Mouse (Mus musculus) forebrain, embryonic 16.5 days (tissue): ENCODE measurements around the gene Pth2. TPM values are rescaled to one million over a fixed set of nuclear protein-coding genes. Genes with fewer than 3 reads are reported as not detected.
A peak's percentile ranks its signal among the peaks of the same experiment; 100 is the strongest.

Experiments
- ATAC-seq: fragments of 200-750 bp; cut with Nextera tagmentation; 2 replicates; pipeline ENCODE4 v1.8.0; 2017; ENCODE audit warnings: mild to moderate bottlenecking, moderate library complexity
- H3K27ac ChIP-seq: fragments of 300-500 bp; sonication (generic); 2 replicates; pipeline ENCODE4 v1.5.1; 2014; ENCODE audit warnings: low read length, control low read depth
- H3K27me3 ChIP-seq: fragments of 300-500 bp; sonication (generic); replicated peaks from 2 replicates; pipeline ENCODE4 v1.6.1; 2014; ENCODE audit warnings: low read length; ENCODE audit not compliant: control insufficient read depth, insufficient read depth
- H3K36me3 ChIP-seq: fragments of 300-500 bp; sonication (generic); 2 replicates; pipeline ENCODE4 v1.6.1; 2014; ENCODE audit not compliant: control insufficient read depth, insufficient read depth
- H3K4me1 ChIP-seq: fragments of 300-500 bp; sonication (generic); replicated peaks from 2 replicates; pipeline ENCODE4 v1.6.1; 2014; ENCODE audit warnings: low read length; ENCODE audit not compliant: control insufficient read depth, insufficient read depth
- H3K4me2 ChIP-seq: fragments of 300-500 bp; sonication (generic); 2 replicates; pipeline ENCODE4 v1.6.1; 2014; ENCODE audit warnings: mild to moderate bottlenecking, low read length, control low read depth
- H3K4me3 ChIP-seq: fragments of 300-500 bp; sonication (generic); replicated peaks from 2 replicates; pipeline ENCODE4 v1.5.1; 2014; ENCODE audit warnings: mild to moderate bottlenecking, low read length, control low read depth
- H3K9ac ChIP-seq: fragments of 300-500 bp; sonication (generic); replicated peaks from 2 replicates; pipeline ENCODE4 v1.6.1; 2014; ENCODE audit warnings: low read depth, low read length, control low read depth
- H3K9me3 ChIP-seq: fragments of 300-500 bp; sonication (generic); 2 replicates; pipeline ENCODE4 v1.6.1; 2016; ENCODE audit warnings: low read length; ENCODE audit not compliant: control insufficient read depth
- WGBS: fragments of 180-500 bp; shearing (Covaris S2); extraction: QIAGEN DNeasy Blood & Tissue Kit; methylation state at CpG from one replicate; pipeline ENCODE4 v1.1.7; 2014; 5-methylcytosine and 5-hydroxymethylcytosine counted together
- polyA plus RNA-seq: library from polyadenylated mRNA; unstranded; fragments of >200 nt; fragmentation: Nextera tagmentation; extraction: Ambion mirVana; gene quantifications from 2 replicates; pipeline ENCODE4 v1.2.1, GENCODE M21; 2015

Pth2 gene
- polyA plus RNA-seq, 1 experiment from 2014 or later = 0.63 TPM

GRCm38 (mm10) chr7:45196994-45197393 is 16.2 kb downstream of the Pth2 start:
- H3K27me3 ChIP-seq = no peaks in the 10 kb centered on the region
- no peak for ATAC-seq
- WGBS = 75% methylated on average over 5 of the region's 5 CpGs
- no peak overlapping the region for H3K4me2 ChIP-seq
- H3K9ac ChIP-seq = no peak overlapping the region
- H3K4me1 ChIP-seq = peaks cover 5% of the 10 kb centered on the region
- H3K36me3 ChIP-seq = no peaks in the 10 kb centered on the region
- no peaks in the 10 kb centered on the region for H3K9me3 ChIP-seq
- no peak overlapping the region for H3K27ac ChIP-seq
- H3K4me3 ChIP-seq = no peak overlapping the region

GRCm38 (mm10) chr7:45198435-45198834 is 17.6 kb downstream of the Pth2 start:
- no peak overlapping the region for H3K27ac ChIP-seq
- H3K4me1 ChIP-seq = peaks cover 5% of the 10 kb centered on the region
- no peak overlapping the region for H3K4me3 ChIP-seq
- H3K36me3 ChIP-seq = no peaks in the 10 kb centered on the region
- WGBS = 10% methylated on average over 5 of the region's 5 CpGs
- peak; percentile 54 for ATAC-seq
- H3K4me2 ChIP-seq = peak overlapping the region; percentile 7; the same call in 1 of the 2 replicates
- H3K9me3 ChIP-seq = no peaks in the 10 kb centered on the region
- 0 out of 2 replicates have a peak overlapping the region, but pooled peaks have one; percentile 8 for H3K9ac ChIP-seq
- no peaks in the 10 kb centered on the region for H3K27me3 ChIP-seq

- Histone ChIP-seq H3K27ac (no peak overlapping the region), H3K4me1 (peaks cover 5% of the 10 kb centered on the region), H3K36me3 (no peaks in the 10 kb centered on the region), H3K4me2 (no peak overlapping the region), H3K9ac (no peak overlapping the region), H3K27me3 (no peaks in the 10 kb centered on the region), H3K9me3 (no peaks in the 10 kb centered on the region), H3K4me3 (no peak overlapping the region)
- WGBS = 75% methylated on average over 11 of the region's 11 CpGs
- no peak for ATAC-seq
These were observed 18.2 kb downstream of the Pth2 start for GRCm38 (mm10) chr7:45198961-45199360.

- no peaks in the 10 kb centered on the region for H3K36me3 ChIP-seq
- H3K9me3 ChIP-seq = no peaks in the 10 kb centered on the region
- no peak overlapping the region for H3K27ac ChIP-seq
- ATAC-seq = no peak
- peaks cover 9% of the 10 kb centered on the region for H3K4me1 ChIP-seq
- H3K4me3 ChIP-seq = no peak overlapping the region
- no peaks in the 10 kb centered on the region for H3K27me3 ChIP-seq
- no peak overlapping the region for H3K4me2 ChIP-seq
- H3K9ac ChIP-seq = no peak overlapping the region
- WGBS = 63% methylated on average over 10 of the region's 10 CpGs
These were observed 21.9 kb downstream of the Pth2 start for GRCm38 (mm10) chr7:45202654-45203053.

- Histone ChIP-seq H3K9me3 (no peaks in the 10 kb centered on the region), H3K4me3 (peak within 1 kb of the TSS; percentile 55), H3K27ac (peak within 1 kb of the TSS; percentile 75), H3K4me1 (peaks cover 4% of the 10 kb centered on the region; the same call in 1 of the 2 replicates), H3K27me3 (no peaks in the 10 kb centered on the region), H3K4me2 (peak within 1 kb of the TSS; percentile 67), H3K9ac (peak within 1 kb of the TSS; percentile 54), H3K36me3 (no peaks in the 10 kb centered on the region)
- ATAC-seq = peak; percentile 100
- 8% methylated on average over 43 of the region's 44 CpGs for WGBS
These were observed 23.8 kb downstream of the Pth2 start, which contains the start of gene Ccdc155 for GRCm38 (mm10) chr7:45204380-45205143. Gene Ccdc155 (minus strand): TSS chr7:45204892.

GRCm38 (mm10) chr7:45208260-45208659 is 27.5 kb downstream of the Pth2 start:
- Histone ChIP-seq H3K9me3 (no peaks in the 10 kb centered on the region; the same call in 1 of the 2 replicates), H3K4me1 (peaks cover 7% of the 10 kb centered on the region; the same call in 1 of the 2 replicates), H3K4me3 (no peak overlapping the region), H3K36me3 (no peaks in the 10 kb centered on the region), H3K4me2 (no peak overlapping the region), H3K27me3 (peaks cover 15% of the 10 kb centered on the region), H3K27ac (no peak overlapping the region), H3K9ac (no peak overlapping the region)
- no peak for ATAC-seq
- 82% methylated on average over 6 of the region's 6 CpGs for WGBS

GRCm38 (mm10) chr7:45211070-45211469 is 30.3 kb downstream of the Pth2 start:
- Histone ChIP-seq H3K4me3 (no peak overlapping the region), H3K9me3 (no peaks in the 10 kb centered on the region; the same call in 1 of the 2 replicates), H3K27me3 (peaks cover 15% of the 10 kb centered on the region), H3K9ac (no peak overlapping the region), H3K4me2 (no peak overlapping the region), H3K36me3 (no peaks in the 10 kb centered on the region), H3K4me1 (peaks cover 14% of the 10 kb centered on the region), H3K27ac (no peak overlapping the region)
- ATAC-seq = no peak
- 80% methylated on average over 10 of the region's 10 CpGs for WGBS

- ATAC-seq = no peak
- WGBS = 5% methylated on average over 17 of the region's 17 CpGs
- no peaks in the 10 kb centered on the region for H3K36me3 ChIP-seq
- H3K9ac ChIP-seq = no peak within 1 kb of the TSS
- H3K27ac ChIP-seq = no peak within 1 kb of the TSS
- peak within 1 kb of the TSS; percentile 7; the same call in 1 of the 2 replicates for H3K4me2 ChIP-seq
- peaks cover 21% of the 10 kb centered on the region for H3K4me1 ChIP-seq
- H3K4me3 ChIP-seq = no peak within 1 kb of the TSS
- no peaks in the 10 kb centered on the region; the same call in 1 of the 2 replicates for H3K9me3 ChIP-seq
- H3K27me3 ChIP-seq = peaks cover 15% of the 10 kb centered on the region
These were observed 31.1 kb downstream of the Pth2 start, which contains the start of gene Dkkl1 for GRCm38 (mm10) chr7:45211851-45212251. Gene Dkkl1 (minus strand): TSS chr7:45212147.

GRCm38 (mm10) chr7:45212356-45212755 is 31.6 kb downstream of the Pth2 start:
- Histone ChIP-seq H3K4me3 (no peak overlapping the region), H3K4me2 (no peak overlapping the region), H3K27me3 (peaks cover 15% of the 10 kb centered on the region), H3K4me1 (peaks cover 26% of the 10 kb centered on the region), H3K27ac (no peak overlapping the region), H3K9ac (no peak overlapping the region), H3K9me3 (no peaks in the 10 kb centered on the region; the same call in 1 of the 2 replicates), H3K36me3 (no peaks in the 10 kb centered on the region)
- WGBS = 80% methylated on average over 7 of the region's 7 CpGs
- ATAC-seq = no peak
